Mouse (Mus musculus): Measurements from ENCODE around the gene Ctrl. TPM values are rescaled to one million over a fixed set of nuclear protein-coding genes. Genes with fewer than 3 reads are reported as not detected.
A peak's percentile ranks its signal among the peaks of the same experiment; 100 is the strongest.

Gene Ctrl
- polyA plus RNA-seq, 1 experiment from 2014 or later, result 3.1 TPM

- Histone ChIP-seq H3K9ac (ENCODE audit: low read depth, low read length) (no peak overlapping the region), H3K9me3 (ENCODE audit: control insufficient read depth, low read length) (no peaks in the 10 kb centered on the region), H3K27me3 (replicated peaks; ENCODE audit: control insufficient read depth, insufficient read depth, low read length) (no peaks in the 10 kb centered on the region), H3K4me3 (ENCODE audit: low read length) (no peak overlapping the region), H3K27ac (ENCODE audit: low read length) (no peak overlapping the region), H3K4me2 (ENCODE audit: low read depth, low read length) (no peak overlapping the region), H3K4me1 (ENCODE audit: control insufficient read depth, insufficient read depth, low read length) (peaks cover 3% of the 10 kb centered on the region), H3K36me3 (ENCODE audit: control insufficient read depth, insufficient read depth, low read length) (0 out of 2 replicates have a peak, but pooled peaks cover 8% of the 10 kb centered on the region)
- no peak for ATAC-seq
- WGBS, result 95% methylated on average over 3 of the region's 3 CpGs
Observed at GRCm38 (mm10) chr8:105931271-105931670, 2.4 kb downstream of the Ctrl start.

- Histone ChIP-seq H3K4me1 (ENCODE audit: control insufficient read depth, insufficient read depth, low read length) (no peaks in the 10 kb centered on the region), H3K9ac (ENCODE audit: low read depth, low read length) (peak overlapping the region; percentile 38), H3K36me3 (ENCODE audit: control insufficient read depth, insufficient read depth, low read length) (0 out of 2 replicates have a peak, but pooled peaks cover 5% of the 10 kb centered on the region), H3K27me3 (replicated peaks; ENCODE audit: control insufficient read depth, insufficient read depth, low read length) (no peaks in the 10 kb centered on the region), H3K4me2 (ENCODE audit: low read depth, low read length) (no peak overlapping the region), H3K9me3 (ENCODE audit: control insufficient read depth, low read length) (no peaks in the 10 kb centered on the region), H3K27ac (ENCODE audit: low read length) (no peak overlapping the region), H3K4me3 (ENCODE audit: low read length) (no peak overlapping the region)
- whole genome bisulfite sequencing, result 25% methylated on average over 8 of the region's 8 CpGs
- ATAC-seq, result peak; percentile 44
Observed at GRCm38 (mm10) chr8:105930602-105931001, 3.1 kb downstream of the Ctrl start.

DNA sequence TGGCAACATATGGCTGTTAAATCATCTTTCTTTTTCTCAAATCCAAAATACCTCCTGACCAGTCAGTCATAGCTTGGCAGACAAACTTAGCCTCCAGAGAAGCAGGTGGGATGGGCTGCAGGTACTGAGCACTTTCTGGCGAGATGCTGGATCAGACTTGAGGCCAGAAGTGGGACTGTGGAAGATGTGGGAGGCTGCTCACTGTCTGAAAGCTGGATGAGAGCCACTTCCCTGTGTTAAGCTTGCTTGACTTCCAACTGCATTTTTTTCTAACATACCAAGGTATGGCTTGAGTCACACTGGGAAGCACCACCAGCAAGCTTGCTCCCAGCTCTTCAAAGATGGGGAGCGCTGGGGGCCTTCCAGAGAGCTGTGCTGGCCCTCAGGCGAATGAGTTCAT, 8.5 kb downstream of the Ctrl start:
- Histone ChIP-seq H3K4me3 (ENCODE audit: low read length) (no peak overlapping the region), H3K4me2 (ENCODE audit: low read depth, low read length) (no peak overlapping the region), H3K27me3 (replicated peaks; ENCODE audit: control insufficient read depth, insufficient read depth, low read length) (no peaks in the 10 kb centered on the region), H3K36me3 (ENCODE audit: control insufficient read depth, insufficient read depth, low read length) (no peaks in the 10 kb centered on the region), H3K4me1 (ENCODE audit: control insufficient read depth, insufficient read depth, low read length) (no peaks in the 10 kb centered on the region), H3K9me3 (ENCODE audit: control insufficient read depth, low read length) (no peaks in the 10 kb centered on the region), H3K9ac (ENCODE audit: low read depth, low read length) (no peak overlapping the region), H3K27ac (ENCODE audit: low read length) (no peak overlapping the region)
- WGBS, result 68% methylated on average over 3 of the region's 3 CpGs
- ATAC-seq, result no peak

- 90% methylated on average over 3 of the region's 3 CpGs for WGBS
- no peak overlapping the region for H3K4me2 ChIP-seq (ENCODE audit: low read depth, low read length)
Observed at GRCm38 (mm10) chr8:105919390-105919789, 14.3 kb downstream of the Ctrl start.

DNA sequence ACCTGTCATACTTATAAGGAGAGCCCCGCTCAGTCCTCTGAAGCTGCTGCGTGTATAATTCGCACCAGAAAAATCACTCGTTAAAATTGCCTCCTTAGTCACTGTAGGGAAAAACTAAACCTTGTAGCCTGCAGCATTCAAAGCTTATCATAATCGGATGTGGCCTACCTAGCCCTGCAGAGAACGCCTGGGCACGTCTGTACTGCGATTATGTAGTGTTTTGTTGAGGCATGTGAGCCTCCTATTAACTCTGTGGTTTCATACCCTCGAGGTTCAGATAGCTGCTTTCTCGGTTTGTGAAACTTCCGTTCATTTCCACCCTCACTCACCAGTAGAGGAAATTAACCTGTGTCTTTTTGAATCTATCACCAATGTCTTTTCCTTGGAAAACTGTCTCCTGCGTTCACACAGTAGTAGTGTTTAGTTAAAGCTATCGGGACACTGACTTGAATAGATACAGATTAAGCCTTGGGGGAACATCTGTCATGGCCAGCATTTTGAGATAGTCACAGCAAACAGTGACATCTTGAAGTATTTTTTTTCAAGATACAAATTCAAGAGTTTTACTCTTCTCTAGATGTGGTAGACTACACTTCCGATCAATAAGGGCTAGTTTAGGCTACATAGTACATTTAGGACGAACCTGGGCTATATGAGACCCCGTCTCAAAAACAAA, 32.6 kb downstream of the Ctrl start:
- peak overlapping the region; percentile 99 for H3K9ac ChIP-seq (ENCODE audit: low read depth, low read length)
- peak overlapping the region; percentile 82 for H3K4me2 ChIP-seq (ENCODE audit: low read depth, low read length)
- H3K36me3 ChIP-seq (ENCODE audit: control insufficient read depth, insufficient read depth, low read length), result no peaks in the 10 kb centered on the region
- peak overlapping the region; percentile 89 for H3K27ac ChIP-seq (ENCODE audit: low read length)
- ATAC-seq, result peak; percentile 13; the same call in 1 of the 2 replicates
- peaks cover 9% of the 10 kb centered on the region for H3K4me1 ChIP-seq (ENCODE audit: control insufficient read depth, insufficient read depth, low read length)
- 30% methylated on average over 16 of the region's 16 CpGs for WGBS
- H3K9me3 ChIP-seq (ENCODE audit: control insufficient read depth, low read length), result no peaks in the 10 kb centered on the region
- H3K4me3 ChIP-seq (ENCODE audit: low read length), result peak overlapping the region; percentile 96
- H3K27me3 ChIP-seq (replicated peaks; ENCODE audit: control insufficient read depth, insufficient read depth, low read length), result no peaks in the 10 kb centered on the region

More at GRCm38 (mm10) chr8:105919390-105919789, 14.3 kb downstream of the Ctrl start:
- H3K9ac ChIP-seq (ENCODE audit: low read depth, low read length), result no peak overlapping the region
- H3K36me3 ChIP-seq (ENCODE audit: control insufficient read depth, insufficient read depth, low read length), result peaks cover 5% of the 10 kb centered on the region; the same call in 1 of the 2 replicates
- H3K4me1 ChIP-seq (ENCODE audit: control insufficient read depth, insufficient read depth, low read length), result no peaks in the 10 kb centered on the region
- no peak for ATAC-seq
- no peaks in the 10 kb centered on the region for H3K27me3 ChIP-seq (replicated peaks; ENCODE audit: control insufficient read depth, insufficient read depth, low read length)
- H3K9me3 ChIP-seq (ENCODE audit: control insufficient read depth, low read length), result no peaks in the 10 kb centered on the region
- H3K27ac ChIP-seq (ENCODE audit: low read length), result no peak overlapping the region
- no peak overlapping the region for H3K4me3 ChIP-seq (ENCODE audit: low read length)

- peak; percentile 94 for ATAC-seq
- WGBS, result under 1% methylated on average over 68 of the region's 68 CpGs
- no peaks in the 10 kb centered on the region for H3K36me3 ChIP-seq (ENCODE audit: control insufficient read depth, insufficient read depth, low read length)
- H3K27me3 ChIP-seq (replicated peaks; ENCODE audit: control insufficient read depth, insufficient read depth, low read length), result no peaks in the 10 kb centered on the region
- H3K9me3 ChIP-seq (ENCODE audit: control insufficient read depth, low read length), result no peaks in the 10 kb centered on the region
- H3K4me2 ChIP-seq (ENCODE audit: low read depth, low read length), result peak within 1 kb of the TSS; percentile 82
- H3K9ac ChIP-seq (ENCODE audit: low read depth, low read length), result peak within 1 kb of the TSS; percentile 99
- peak within 1 kb of the TSS; percentile 89 for H3K27ac ChIP-seq (ENCODE audit: low read length)
- peaks cover 9% of the 10 kb centered on the region for H3K4me1 ChIP-seq (ENCODE audit: control insufficient read depth, insufficient read depth, low read length)
- H3K4me3 ChIP-seq (ENCODE audit: low read length), result peak within 1 kb of the TSS; percentile 96
Observed at GRCm38 (mm10) chr8:105900180-105900940, 33.3 kb downstream of the Ctrl start, which contains the start of gene Pskh1. TSS of gene Pskh1 (plus strand) at chr8:105900441.

GRCm38 (mm10) chr8:105897801-105898480, 35.7 kb downstream of the Ctrl start:
- H3K27me3 ChIP-seq (replicated peaks; ENCODE audit: control insufficient read depth, insufficient read depth, low read length), result no peaks in the 10 kb centered on the region
- no peak for ATAC-seq
- H3K4me2 ChIP-seq (ENCODE audit: low read depth, low read length), result no peak overlapping the region
- WGBS, result 77% methylated on average over 9 of the region's 9 CpGs
- H3K9me3 ChIP-seq (ENCODE audit: control insufficient read depth, low read length), result no peaks in the 10 kb centered on the region
- peaks cover 9% of the 10 kb centered on the region for H3K4me1 ChIP-seq (ENCODE audit: control insufficient read depth, insufficient read depth, low read length)
- no peak overlapping the region for H3K4me3 ChIP-seq (ENCODE audit: low read length)
- no peak overlapping the region for H3K27ac ChIP-seq (ENCODE audit: low read length)
- no peaks in the 10 kb centered on the region for H3K36me3 ChIP-seq (ENCODE audit: control insufficient read depth, insufficient read depth, low read length)
- H3K9ac ChIP-seq (ENCODE audit: low read depth, low read length), result no peak overlapping the region

GRCm38 (mm10) chr8:105893339-105893738, 40.3 kb downstream of the Ctrl start, which contains the start of gene Nrn1l:
TSS of gene Nrn1l (plus strand) at chr8:105893567.
- Histone ChIP-seq H3K9ac (ENCODE audit: low read depth, low read length) (peak within 1 kb of the TSS; percentile 9; the same call in 1 of the 2 replicates), H3K27me3 (replicated peaks; ENCODE audit: control insufficient read depth, insufficient read depth, low read length) (no peaks in the 10 kb centered on the region)

GRCm38 (mm10) chr8:105892432-105892831, 41.2 kb downstream of the Ctrl start:
- no peak overlapping the region for H3K9ac ChIP-seq (ENCODE audit: low read depth, low read length)
- no peaks in the 10 kb centered on the region for H3K27me3 ChIP-seq (replicated peaks; ENCODE audit: control insufficient read depth, insufficient read depth, low read length)
- H3K36me3 ChIP-seq (ENCODE audit: control insufficient read depth, insufficient read depth, low read length), result peaks cover 26% of the 10 kb centered on the region
- ATAC-seq, result no peak
- no peak overlapping the region for H3K27ac ChIP-seq (ENCODE audit: low read length)
- H3K4me1 ChIP-seq (ENCODE audit: control insufficient read depth, insufficient read depth, low read length), result no peaks in the 10 kb centered on the region
- H3K4me2 ChIP-seq (ENCODE audit: low read depth, low read length), result no peak overlapping the region
- H3K4me3 ChIP-seq (ENCODE audit: low read length), result no peak overlapping the region
- 82% methylated on average over 6 of the region's 6 CpGs for WGBS
- H3K9me3 ChIP-seq (ENCODE audit: control insufficient read depth, low read length), result no peaks in the 10 kb centered on the region

More at GRCm38 (mm10) chr8:105893339-105893738, 40.3 kb downstream of the Ctrl start, which contains the start of gene Nrn1l:
- ATAC-seq, result peak; percentile 83
- peaks cover 17% of the 10 kb centered on the region for H3K36me3 ChIP-seq (ENCODE audit: control insufficient read depth, insufficient read depth, low read length)
- H3K4me1 ChIP-seq (ENCODE audit: control insufficient read depth, insufficient read depth, low read length), result no peaks in the 10 kb centered on the region
- no peak within 1 kb of the TSS for H3K4me3 ChIP-seq (ENCODE audit: low read length)
- no peak within 1 kb of the TSS for H3K27ac ChIP-seq (ENCODE audit: low read length)
- no peaks in the 10 kb centered on the region for H3K9me3 ChIP-seq (ENCODE audit: control insufficient read depth, low read length)
- H3K4me2 ChIP-seq (ENCODE audit: low read depth, low read length), result 0 out of 2 replicates have a peak within 1 kb of the TSS, but pooled peaks have one; percentile 10
- WGBS, result 11% methylated on average over 11 of the region's 11 CpGs
